Mouse (Mus musculus): Measurements from ENCODE around the gene Serf1. TPM values are rescaled to one million over a fixed set of nuclear protein-coding genes. Genes with fewer than 3 reads are reported as not detected.
"Not testable (repeated sequence)": the region's sequence is repeated elsewhere in the genome, so short reads cannot be mapped to it uniquely, and the experiment has no call there.

The Serf1 gene
- polyA plus RNA-seq, 1 experiment, result 2.1 TPM

DNA sequence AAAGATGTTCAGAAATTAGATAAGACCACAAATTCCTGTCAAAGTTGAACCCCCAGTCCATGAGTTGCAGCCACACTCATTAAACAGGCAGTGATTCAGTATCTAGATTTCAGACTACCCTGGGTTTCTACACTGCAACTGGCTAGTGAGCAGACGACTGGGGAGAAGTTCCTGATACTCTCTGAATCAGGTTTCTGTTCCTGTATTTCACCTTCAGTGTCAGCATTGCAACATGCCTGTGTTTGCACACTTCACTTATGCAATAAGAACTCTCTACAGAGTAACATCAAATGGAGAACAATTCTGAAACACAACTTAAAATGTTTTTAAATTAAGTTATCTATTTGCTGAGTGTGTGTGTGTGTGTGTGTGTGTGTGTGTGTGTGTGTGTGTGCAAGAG is 44.8 kb downstream of the Serf1 start:
- TF ChIP-seq CTCF (IDR thresholded peaks at IDR 0.05; ENCODE audit: extremely low read depth, insufficient read depth, insufficient read length, insufficient replicate concordance) (no peak), POLR2A (IDR thresholded peaks at IDR 0.05; ENCODE audit: low read depth, low read length) (no peak)
- Histone ChIP-seq H3K4me1 (ENCODE audit: control insufficient read depth, insufficient read depth, insufficient read length) (no peaks in the 10 kb centered on the region), H3K27ac (ENCODE audit: insufficient read depth, low read length) (no peak overlapping the region), H3K4me3 (ENCODE audit: extremely low read depth, insufficient read depth, insufficient read length) (no peak overlapping the region), H3K36me3 (ENCODE audit: control insufficient read depth, insufficient read depth, low read length) (no peaks in the 10 kb centered on the region), H3K27me3 (ENCODE audit: control insufficient read depth, insufficient read depth, low read length) (no peaks in the 10 kb centered on the region)
- WGBS, result 11% methylated on average over 1 of the region's 1 CpGs
- peak in 1 of 2 experiments; percentile 4 for DNase-seq (ENCODE audit: low read depth in 1 of 2, low spot score in 2 of 2)

DNA sequence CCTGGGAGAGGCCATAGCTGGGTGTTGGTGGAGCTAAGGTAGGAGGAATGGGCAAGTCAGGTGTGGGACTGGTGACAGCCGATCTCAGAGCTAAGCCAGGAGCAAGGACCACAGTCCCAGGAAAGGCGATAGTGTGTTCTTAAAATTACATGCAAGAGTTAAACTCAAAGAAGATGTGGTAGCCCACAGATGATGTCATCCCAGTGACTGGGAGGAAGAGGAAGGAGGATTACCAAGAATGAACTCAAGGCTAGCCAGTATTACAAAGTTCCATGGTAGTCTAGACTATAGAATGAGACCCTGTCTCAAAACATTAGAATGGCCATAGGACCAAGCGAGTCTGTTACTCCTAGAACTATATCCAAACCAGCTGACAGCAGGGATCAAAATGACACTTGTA is 48.8 kb downstream of the Serf1 start:
- 83% methylated on average over 3 of the region's 3 CpGs for WGBS

DNA sequence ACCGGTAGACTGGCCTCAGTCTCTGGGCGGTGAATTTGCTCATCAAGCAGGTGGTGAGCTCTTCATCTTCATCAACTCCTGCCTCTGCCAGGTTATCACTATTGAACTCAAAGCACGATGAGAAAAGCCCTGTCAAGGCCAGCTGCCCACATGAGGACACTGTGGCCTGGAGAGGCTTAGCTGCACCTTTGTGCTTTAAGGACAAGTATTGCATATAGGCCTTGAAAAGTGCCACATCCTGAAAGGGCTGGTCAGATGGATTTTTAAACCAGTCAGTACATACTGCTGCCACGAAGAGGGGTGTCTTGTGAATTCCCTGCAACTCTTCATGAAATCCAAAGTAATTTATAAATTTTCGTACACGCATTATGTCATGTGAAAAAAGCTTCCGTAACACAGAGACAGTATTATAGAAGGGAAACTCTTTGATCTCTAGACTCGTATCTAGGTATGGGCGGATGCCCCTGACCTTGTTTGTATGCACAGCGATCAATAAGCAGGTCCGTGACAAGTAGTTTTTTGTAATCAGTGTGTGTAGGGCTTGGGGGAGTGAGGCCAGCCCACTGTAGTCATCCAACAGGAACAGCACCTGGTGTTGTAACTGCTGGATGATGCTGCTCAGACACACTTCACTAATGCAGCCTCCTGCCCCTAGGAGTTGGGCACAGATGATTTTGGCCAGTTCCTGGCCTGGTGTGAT is 53.5 kb downstream of the Serf1 start:
- 90% methylated on average over 11 of the region's 11 CpGs for WGBS
- not testable (repeated sequence) for H3K36me3 ChIP-seq (ENCODE audit: control insufficient read depth, insufficient read depth, low read length); DNase-seq (ENCODE audit: low read depth in 1 of 2, low spot score in 2 of 2); H3K4me1 ChIP-seq (ENCODE audit: control insufficient read depth, insufficient read depth, insufficient read length); H3K27ac ChIP-seq (ENCODE audit: insufficient read depth, low read length); H3K27me3 ChIP-seq (ENCODE audit: control insufficient read depth, insufficient read depth, low read length); H3K4me3 ChIP-seq (ENCODE audit: extremely low read depth, insufficient read depth, insufficient read length)

More for the DNA sequence above, 48.8 kb downstream of the Serf1 start:
- no peak overlapping the region for H3K4me3 ChIP-seq (ENCODE audit: extremely low read depth, insufficient read depth, insufficient read length)
- TF ChIP-seq CTCF (IDR thresholded peaks at IDR 0.05; ENCODE audit: extremely low read depth, insufficient read depth, insufficient read length, insufficient replicate concordance), result no peak
- TF ChIP-seq POLR2A (IDR thresholded peaks at IDR 0.05; ENCODE audit: low read depth, low read length), result no peak
- H3K4me1 ChIP-seq (ENCODE audit: control insufficient read depth, insufficient read depth, insufficient read length), result no peaks in the 10 kb centered on the region
- no peaks in the 10 kb centered on the region for H3K27me3 ChIP-seq (ENCODE audit: control insufficient read depth, insufficient read depth, low read length)
- H3K36me3 ChIP-seq (ENCODE audit: control insufficient read depth, insufficient read depth, low read length), result no peaks in the 10 kb centered on the region
- no peak for DNase-seq (ENCODE audit: low read depth in 1 of 2, low spot score in 2 of 2)
- H3K27ac ChIP-seq (ENCODE audit: insufficient read depth, low read length), result no peak overlapping the region

DNA sequence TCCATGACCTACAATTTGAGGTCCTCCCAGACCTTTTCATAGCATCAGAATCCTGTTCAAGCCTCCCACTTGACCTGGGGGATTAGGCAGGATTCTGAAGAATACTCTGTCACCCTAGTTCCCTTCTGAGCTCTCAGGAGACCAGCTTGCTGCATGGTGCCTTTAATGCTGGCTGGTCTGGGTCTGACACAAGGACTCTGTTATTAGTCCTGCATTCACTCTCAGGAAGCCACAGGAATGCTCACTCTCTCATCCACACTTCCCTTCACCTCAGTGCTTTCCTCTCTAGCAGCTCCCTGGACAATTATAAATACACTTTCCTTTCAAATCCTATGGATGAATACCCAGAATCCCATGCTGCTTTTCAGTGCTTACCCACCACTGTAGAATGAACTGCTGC is 54.7 kb downstream of the Serf1 start:
- not testable (repeated sequence) for DNase-seq (ENCODE audit: low read depth in 1 of 2, low spot score in 2 of 2); H3K4me1 ChIP-seq (ENCODE audit: control insufficient read depth, insufficient read depth, insufficient read length); H3K4me3 ChIP-seq (ENCODE audit: extremely low read depth, insufficient read depth, insufficient read length); H3K36me3 ChIP-seq (ENCODE audit: control insufficient read depth, insufficient read depth, low read length); H3K27me3 ChIP-seq (ENCODE audit: control insufficient read depth, insufficient read depth, low read length); H3K27ac ChIP-seq (ENCODE audit: insufficient read depth, low read length)

Other genes starting within 250 kb of the Serf1 start
- gene Cartpt, start 206.9 kb upstream of the Serf1 start, polyA plus RNA-seq (2012; rRNA removed), result not detected in 2 replicates
- gene Mccc2, start 92.4 kb upstream of the Serf1 start, polyA plus RNA-seq (2012; rRNA removed), result 6.8 and 7.6 TPM in 2 replicates
- 1.5 and 1.9 TPM in 2 replicates for gene Bdp1, start 3.9 kb upstream of the Serf1 start, polyA plus RNA-seq (2012; rRNA removed)
- gene Smn1, start 16.8 kb downstream of the Serf1 start, polyA plus RNA-seq (2012; rRNA removed), result 12.0 and 12.9 TPM in 2 replicates
- gene Naip2, start 94.1 kb downstream of the Serf1 start, polyA plus RNA-seq (2012; rRNA removed), result 2.9 and 3.2 TPM in 2 replicates
- 3.7 and 4.2 TPM in 2 replicates for gene Naip5, start 138.3 kb downstream of the Serf1 start, polyA plus RNA-seq (2012; rRNA removed)
- gene Naip6, start 209.7 kb downstream of the Serf1 start, polyA plus RNA-seq (2012; rRNA removed), result 2.9 and 3.4 TPM in 2 replicates

All from spleen, adult 2 months (tissue).